Mouse (Mus musculus): ENCODE results near the gene Pcbp3. TPM values are rescaled to one million over a fixed set of nuclear protein-coding genes. Genes with fewer than 3 reads are reported as not detected.

The Pcbp3 gene
- polyA plus RNA-seq, 1 experiment from 2014 or later = 27.3 TPM

DNA sequence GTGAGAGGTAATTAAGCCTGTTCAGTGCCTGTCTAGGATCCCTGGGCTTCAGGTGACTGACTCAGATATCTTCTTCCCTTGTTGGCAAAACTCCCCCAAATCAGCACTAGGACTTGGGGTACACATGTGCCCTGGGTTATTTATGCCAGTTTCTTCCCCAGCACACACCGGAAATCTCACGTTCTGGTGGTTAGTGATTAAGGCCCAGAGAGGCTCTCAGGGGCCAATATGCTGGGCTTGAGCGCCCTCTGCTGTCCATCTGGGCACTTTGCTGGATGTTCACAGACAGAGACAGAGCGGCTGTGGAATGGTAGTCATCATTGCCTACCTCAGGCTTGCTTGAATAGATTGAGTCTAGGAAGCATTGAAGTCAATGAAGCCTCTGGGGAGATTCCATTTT, 226.7 kb downstream of the Pcbp3 start:
- peaks cover 31% of the 10 kb centered on the region for H3K4me1 ChIP-seq (ENCODE audit: control insufficient read depth, insufficient read depth, low read length)
- 3% methylated on average over 4 of the region's 4 CpGs for WGBS
- peak overlapping the region; percentile 15; the same call in 1 of the 2 replicates for H3K27ac ChIP-seq (ENCODE audit: low read length)
- no peaks in the 10 kb centered on the region for H3K36me3 ChIP-seq (ENCODE audit: control insufficient read depth, insufficient read depth, low read length)
- no peaks in the 10 kb centered on the region for H3K9me3 ChIP-seq (ENCODE audit: control insufficient read depth, low read depth, low read length)
- ATAC-seq (ENCODE audit: insufficient number of reproducible peaks, insufficient read depth, low FRiP score, low read depth) = peak; percentile 33; the same call in 1 of the 2 replicates
- no peaks in the 10 kb centered on the region for H3K27me3 ChIP-seq (ENCODE audit: control insufficient read depth, insufficient read depth, low read length)
- no peak overlapping the region for H3K4me2 ChIP-seq (replicated peaks; ENCODE audit: low read depth, low read length)
- no peak overlapping the region for H3K9ac ChIP-seq (replicated peaks; ENCODE audit: low read depth, low read length)
- H3K4me3 ChIP-seq (ENCODE audit: low read depth, low read length) = no peak overlapping the region

GRCm38 (mm10) chr10:76733677-76734068, 228.0 kb downstream of the Pcbp3 start:
- peak overlapping the region; percentile 96 for H3K27ac ChIP-seq (ENCODE audit: low read length)
- no peaks in the 10 kb centered on the region for H3K9me3 ChIP-seq (ENCODE audit: control insufficient read depth, low read depth, low read length)
- no peaks in the 10 kb centered on the region for H3K27me3 ChIP-seq (ENCODE audit: control insufficient read depth, insufficient read depth, low read length)
- H3K4me1 ChIP-seq (ENCODE audit: control insufficient read depth, insufficient read depth, low read length) = peaks cover 31% of the 10 kb centered on the region
- H3K4me3 ChIP-seq (ENCODE audit: low read depth, low read length) = peak overlapping the region; percentile 9; the same call in 1 of the 2 replicates
- no peaks in the 10 kb centered on the region for H3K36me3 ChIP-seq (ENCODE audit: control insufficient read depth, insufficient read depth, low read length)
- H3K4me2 ChIP-seq (replicated peaks; ENCODE audit: low read depth, low read length) = peak overlapping the region; percentile 26
- 0 out of 2 replicates have a peak overlapping the region, but pooled peaks have one; percentile 6 for H3K9ac ChIP-seq (replicated peaks; ENCODE audit: low read depth, low read length)
- WGBS = 30% methylated on average over 3 of the region's 3 CpGs
- ATAC-seq (ENCODE audit: insufficient number of reproducible peaks, insufficient read depth, low FRiP score, low read depth) = no peak

DNA sequence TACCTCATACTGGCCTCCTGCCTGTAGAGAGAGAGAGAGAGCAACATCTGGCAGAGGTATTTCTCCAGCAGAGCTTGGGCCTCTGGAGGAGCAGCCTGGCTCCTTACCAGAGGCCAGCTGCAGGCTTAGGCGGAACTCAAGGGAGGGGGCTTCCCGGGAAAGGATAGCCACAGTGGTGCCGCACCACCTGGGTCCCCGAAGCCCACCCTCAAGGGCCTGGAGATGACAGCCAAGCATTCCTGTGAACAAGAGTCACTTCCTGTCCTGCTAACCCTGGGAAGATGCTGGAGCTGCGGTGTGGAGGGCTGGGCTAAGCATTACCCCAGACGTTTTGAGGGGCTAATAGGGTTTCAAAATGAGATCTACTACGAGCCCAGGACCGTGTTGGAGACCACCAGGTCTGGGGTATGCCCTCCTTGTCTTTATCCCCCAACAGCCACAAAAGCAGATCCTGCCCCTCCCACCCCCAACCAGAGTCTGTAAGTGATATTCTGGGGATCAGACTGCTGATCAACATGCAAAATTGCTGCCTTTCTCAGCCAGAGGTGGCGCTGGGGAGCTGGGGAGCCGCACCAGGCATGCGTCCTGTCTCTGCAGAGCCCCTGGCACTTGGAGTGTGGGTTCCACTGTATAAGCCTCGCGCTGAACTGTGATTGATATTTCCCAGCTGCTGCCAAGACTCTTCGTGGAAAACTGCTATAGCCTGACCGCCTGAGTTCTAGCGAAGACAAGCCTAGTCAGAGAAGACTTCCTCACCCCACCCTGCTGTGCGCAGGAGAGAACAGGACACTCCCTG, 228.6 kb downstream of the Pcbp3 start:
- WGBS = 7% methylated on average over 17 of the region's 17 CpGs
- no peaks in the 10 kb centered on the region for H3K9me3 ChIP-seq (ENCODE audit: control insufficient read depth, low read depth, low read length)
- peaks cover 33% of the 10 kb centered on the region for H3K4me1 ChIP-seq (ENCODE audit: control insufficient read depth, insufficient read depth, low read length)
- H3K9ac ChIP-seq (replicated peaks; ENCODE audit: low read depth, low read length) = 0 out of 2 replicates have a peak overlapping the region, but pooled peaks have one; percentile 6
- peak overlapping the region; percentile 9; the same call in 1 of the 2 replicates for H3K4me3 ChIP-seq (ENCODE audit: low read depth, low read length)
- no peaks in the 10 kb centered on the region for H3K36me3 ChIP-seq (ENCODE audit: control insufficient read depth, insufficient read depth, low read length)
- peak; percentile 85 for ATAC-seq (ENCODE audit: insufficient number of reproducible peaks, insufficient read depth, low FRiP score, low read depth)
- peak overlapping the region; percentile 26 for H3K4me2 ChIP-seq (replicated peaks; ENCODE audit: low read depth, low read length)
- peak overlapping the region; percentile 96 for H3K27ac ChIP-seq (ENCODE audit: low read length)
- no peaks in the 10 kb centered on the region for H3K27me3 ChIP-seq (ENCODE audit: control insufficient read depth, insufficient read depth, low read length)

GRCm38 (mm10) chr10:76732391-76732790, 229.3 kb downstream of the Pcbp3 start:
- no peak overlapping the region; the same call in 1 of the 2 replicates for H3K9ac ChIP-seq (replicated peaks; ENCODE audit: low read depth, low read length)
- no peak for ATAC-seq (ENCODE audit: insufficient number of reproducible peaks, insufficient read depth, low FRiP score, low read depth)
- H3K9me3 ChIP-seq (ENCODE audit: control insufficient read depth, low read depth, low read length) = no peaks in the 10 kb centered on the region
- peaks cover 36% of the 10 kb centered on the region for H3K4me1 ChIP-seq (ENCODE audit: control insufficient read depth, insufficient read depth, low read length)
- H3K27me3 ChIP-seq (ENCODE audit: control insufficient read depth, insufficient read depth, low read length) = no peaks in the 10 kb centered on the region
- peak overlapping the region; percentile 96 for H3K27ac ChIP-seq (ENCODE audit: low read length)
- no peak overlapping the region for H3K4me3 ChIP-seq (ENCODE audit: low read depth, low read length)
- no peaks in the 10 kb centered on the region for H3K36me3 ChIP-seq (ENCODE audit: control insufficient read depth, insufficient read depth, low read length)
- 58% methylated on average over 6 of the region's 6 CpGs for WGBS
- H3K4me2 ChIP-seq (replicated peaks; ENCODE audit: low read depth, low read length) = no peak overlapping the region; the same call in 1 of the 2 replicates

DNA sequence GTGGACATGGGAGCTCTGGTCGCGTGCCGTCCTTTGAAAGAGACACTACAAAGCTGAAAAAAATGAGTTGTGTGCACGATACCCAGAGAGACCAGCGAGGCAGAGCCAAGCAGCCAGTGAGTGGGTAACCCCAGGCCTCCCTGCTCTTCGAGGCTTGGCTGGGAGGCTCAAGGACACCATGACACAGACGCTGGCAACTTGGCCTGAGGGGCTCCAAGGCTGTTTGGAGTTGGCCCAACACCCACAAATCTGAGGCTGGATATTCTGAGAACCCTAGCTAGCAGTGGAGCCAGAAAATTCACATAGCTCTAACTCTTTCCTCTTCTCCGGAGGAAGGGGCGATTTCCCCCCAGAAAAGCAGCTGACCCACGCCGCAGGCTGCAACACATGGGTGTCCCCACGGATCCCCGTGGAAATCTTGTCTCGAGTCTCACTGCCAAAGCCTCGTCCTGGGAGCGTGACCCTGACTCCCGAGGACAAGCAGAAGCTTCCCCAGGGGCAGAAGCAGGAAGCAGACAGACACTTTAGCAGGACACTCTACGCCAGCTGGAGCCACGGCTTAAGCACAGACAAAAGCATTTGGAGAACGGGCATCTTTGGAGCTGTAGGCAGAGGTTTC, 230.0 kb downstream of the Pcbp3 start:
- 61% methylated on average over 20 of the region's 20 CpGs for WGBS
- no peaks in the 10 kb centered on the region for H3K36me3 ChIP-seq (ENCODE audit: control insufficient read depth, insufficient read depth, low read length)
- H3K9me3 ChIP-seq (ENCODE audit: control insufficient read depth, low read depth, low read length) = no peaks in the 10 kb centered on the region
- no peaks in the 10 kb centered on the region for H3K27me3 ChIP-seq (ENCODE audit: control insufficient read depth, insufficient read depth, low read length)
- peak overlapping the region; percentile 96 for H3K27ac ChIP-seq (ENCODE audit: low read length)
- ATAC-seq (ENCODE audit: insufficient number of reproducible peaks, insufficient read depth, low FRiP score, low read depth) = no peak
- H3K4me2 ChIP-seq (replicated peaks; ENCODE audit: low read depth, low read length) = no peak overlapping the region
- no peak overlapping the region; the same call in 1 of the 2 replicates for H3K9ac ChIP-seq (replicated peaks; ENCODE audit: low read depth, low read length)
- H3K4me3 ChIP-seq (ENCODE audit: low read depth, low read length) = no peak overlapping the region
- H3K4me1 ChIP-seq (ENCODE audit: control insufficient read depth, insufficient read depth, low read length) = peaks cover 36% of the 10 kb centered on the region

DNA sequence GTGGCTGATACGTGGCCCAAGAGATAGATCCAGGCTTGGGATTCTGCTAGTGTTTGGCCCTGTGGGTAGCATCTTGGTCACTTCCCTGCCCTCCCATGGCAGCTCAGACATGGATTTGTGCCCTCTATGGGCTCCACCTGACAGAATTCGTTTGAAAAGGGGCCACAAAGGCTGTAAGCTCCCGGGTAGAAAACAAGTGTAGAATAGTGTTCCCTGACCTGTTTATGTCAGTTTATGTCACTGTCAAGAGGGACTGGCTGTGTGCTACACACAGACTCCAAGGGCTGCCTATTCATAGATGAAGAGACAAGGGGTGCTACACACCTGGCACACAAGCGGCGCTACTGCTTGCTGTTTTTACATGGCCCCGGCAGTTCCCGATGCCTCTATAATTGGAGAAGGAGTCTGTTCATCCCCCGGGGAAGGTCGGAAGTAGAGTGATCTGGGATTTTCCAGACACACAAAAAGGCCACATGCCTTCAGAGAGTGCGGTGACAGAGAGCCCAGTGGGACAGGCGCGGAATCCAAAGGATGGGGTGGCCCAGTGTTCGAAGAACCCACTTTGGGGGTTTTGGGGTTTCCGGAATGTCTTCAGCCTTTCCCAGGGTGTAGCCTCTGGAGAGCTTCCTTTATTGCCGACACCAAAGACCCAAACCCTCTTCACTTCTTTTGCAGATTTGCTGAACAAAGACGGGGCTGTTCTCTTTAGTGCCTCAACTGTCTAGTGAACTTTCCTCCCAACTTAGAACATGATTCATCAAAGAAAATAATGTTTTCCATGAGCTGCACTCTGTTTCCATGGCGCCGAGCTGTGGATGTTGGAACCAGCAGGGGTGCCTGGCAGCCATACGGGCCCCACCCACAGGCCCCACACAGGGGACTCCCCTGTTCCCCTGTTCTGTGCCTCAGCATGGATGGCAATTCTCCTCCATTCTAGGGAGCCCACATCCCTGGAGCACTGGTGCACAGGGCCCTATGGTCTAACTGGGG, 231.8 kb downstream of the Pcbp3 start:
- Histone ChIP-seq H3K36me3 (ENCODE audit: control insufficient read depth, insufficient read depth, low read length) (no peaks in the 10 kb centered on the region), H3K4me2 (replicated peaks; ENCODE audit: low read depth, low read length) (no peak overlapping the region), H3K4me3 (ENCODE audit: low read depth, low read length) (no peak overlapping the region), H3K27me3 (ENCODE audit: control insufficient read depth, insufficient read depth, low read length) (no peaks in the 10 kb centered on the region), H3K9me3 (ENCODE audit: control insufficient read depth, low read depth, low read length) (no peaks in the 10 kb centered on the region), H3K27ac (ENCODE audit: low read length) (no peak overlapping the region), H3K9ac (replicated peaks; ENCODE audit: low read depth, low read length) (no peak overlapping the region), H3K4me1 (ENCODE audit: control insufficient read depth, insufficient read depth, low read length) (peaks cover 35% of the 10 kb centered on the region)
- ATAC-seq (ENCODE audit: insufficient number of reproducible peaks, insufficient read depth, low FRiP score, low read depth) = no peak
- WGBS = 79% methylated on average over 19 of the region's 19 CpGs

DNA sequence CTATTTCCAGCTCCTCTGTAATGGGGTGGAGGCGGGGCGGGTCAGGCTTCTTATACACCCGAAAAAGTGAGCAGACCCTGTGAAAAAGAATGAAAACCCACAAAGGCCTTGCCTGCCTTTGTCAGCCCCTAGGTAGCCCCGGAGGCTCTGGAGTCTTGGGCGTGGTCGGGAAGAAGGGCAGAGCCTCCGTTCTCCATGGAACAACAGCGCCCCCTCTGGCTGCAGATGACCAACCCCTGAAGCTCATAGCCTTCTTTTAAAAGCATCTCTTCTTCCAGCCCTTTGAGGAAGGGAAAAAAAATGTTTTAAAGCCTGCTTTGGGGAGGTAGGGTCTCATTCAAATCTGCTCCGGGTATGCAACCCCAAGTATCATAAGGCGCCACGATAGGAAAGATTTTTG, 233.3 kb downstream of the Pcbp3 start:
- 19% methylated on average over 11 of the region's 11 CpGs for WGBS
- Histone ChIP-seq H3K27ac (ENCODE audit: low read length) (no peak overlapping the region), H3K4me1 (ENCODE audit: control insufficient read depth, insufficient read depth, low read length) (peaks cover 27% of the 10 kb centered on the region; the same call in 1 of the 2 replicates), H3K4me2 (replicated peaks; ENCODE audit: low read depth, low read length) (no peak overlapping the region), H3K9ac (replicated peaks; ENCODE audit: low read depth, low read length) (no peak overlapping the region), H3K36me3 (ENCODE audit: control insufficient read depth, insufficient read depth, low read length) (peaks cover 2% of the 10 kb centered on the region), H3K4me3 (ENCODE audit: low read depth, low read length) (no peak overlapping the region), H3K9me3 (ENCODE audit: control insufficient read depth, low read depth, low read length) (no peaks in the 10 kb centered on the region), H3K27me3 (ENCODE audit: control insufficient read depth, insufficient read depth, low read length) (no peaks in the 10 kb centered on the region)
- ATAC-seq (ENCODE audit: insufficient number of reproducible peaks, insufficient read depth, low FRiP score, low read depth) = no peak

DNA sequence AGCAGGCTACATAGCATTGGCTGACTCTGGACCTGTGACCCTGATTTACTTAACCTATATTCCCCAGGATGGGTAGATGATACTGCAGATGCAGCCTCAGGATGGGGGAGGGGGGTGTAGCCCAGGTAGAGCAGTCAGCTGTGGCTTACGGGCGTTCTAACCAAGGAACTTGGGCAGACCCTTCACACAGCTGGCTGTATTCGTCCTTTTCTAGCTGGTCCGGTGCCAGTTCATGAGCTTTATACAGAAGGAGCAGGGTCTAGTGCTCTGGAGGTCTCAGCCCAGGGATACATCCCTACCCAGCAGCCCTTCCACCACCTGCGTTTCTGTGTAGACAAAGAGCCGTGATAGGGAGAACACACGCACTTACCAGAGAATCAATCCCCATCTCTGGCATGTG, 234.4 kb downstream of the Pcbp3 start:
- Histone ChIP-seq H3K27ac (ENCODE audit: low read length) (no peak overlapping the region), H3K27me3 (ENCODE audit: control insufficient read depth, insufficient read depth, low read length) (no peaks in the 10 kb centered on the region), H3K9me3 (ENCODE audit: control insufficient read depth, low read depth, low read length) (no peaks in the 10 kb centered on the region), H3K36me3 (ENCODE audit: control insufficient read depth, insufficient read depth, low read length) (peaks cover 6% of the 10 kb centered on the region), H3K4me3 (ENCODE audit: low read depth, low read length) (no peak overlapping the region), H3K4me2 (replicated peaks; ENCODE audit: low read depth, low read length) (no peak overlapping the region), H3K4me1 (ENCODE audit: control insufficient read depth, insufficient read depth, low read length) (peaks cover 19% of the 10 kb centered on the region; the same call in 1 of the 2 replicates), H3K9ac (replicated peaks; ENCODE audit: low read depth, low read length) (no peak overlapping the region)
- 86% methylated on average over 7 of the region's 7 CpGs for WGBS
- no peak for ATAC-seq (ENCODE audit: insufficient number of reproducible peaks, insufficient read depth, low FRiP score, low read depth)

Data from stomach, embryonic 14.5 days (tissue).